Mouse (Mus musculus) limb, embryonic 11.5 days (tissue): ENCODE measurements around the gene Ddx39. TPM values are rescaled to one million over a fixed set of nuclear protein-coding genes. Genes with fewer than 3 reads are reported as not detected.

Experiments
- ATAC-seq: fragments of 200-750 bp; cut with Nextera tagmentation; 2 replicates; pipeline ENCODE4 v1.8.0; 2017; ENCODE audit warnings: low read depth; ENCODE audit not compliant: insufficient number of reproducible peaks, low FRiP score, low TSS enrichment
- DNase-seq: peaks from one replicate; pipeline ENCODE4 v3.0.0-alpha.2; 2015; ENCODE audit warnings: low spot score
- H3K27ac ChIP-seq: fragments of 300-500 bp; sonication (generic); replicated peaks from 2 replicates; pipeline ENCODE4 v1.5.1; 2014; ENCODE audit warnings: low read depth, mild to moderate bottlenecking, low read length
- H3K27me3 ChIP-seq: fragments of 300-500 bp; sonication (generic); 2 replicates; pipeline ENCODE4 v1.6.1; 2014; ENCODE audit warnings: mild to moderate bottlenecking, low read length, mixed read lengths; ENCODE audit not compliant: control insufficient read depth, insufficient read depth
- H3K36me3 ChIP-seq: fragments of 300-500 bp; sonication (generic); 2 replicates; pipeline ENCODE4 v1.6.1; 2014; ENCODE audit warnings: mild to moderate bottlenecking, low read length, moderate library complexity, mixed read lengths; ENCODE audit not compliant: control insufficient read depth, insufficient read depth
- H3K4me1 ChIP-seq: fragments of 300-500 bp; sonication (generic); 2 replicates; pipeline ENCODE4 v1.6.1; 2014; ENCODE audit warnings: low read length, mixed read lengths; ENCODE audit not compliant: control insufficient read depth, insufficient read depth
- H3K4me2 ChIP-seq: fragments of 300-500 bp; sonication (generic); 2 replicates; pipeline ENCODE4 v1.6.1; 2014; ENCODE audit warnings: low read depth, mild to moderate bottlenecking, moderate library complexity; ENCODE audit not compliant: severe bottlenecking
- H3K4me3 ChIP-seq: fragments of 300-500 bp; sonication (generic); 2 replicates; pipeline ENCODE4 v1.5.1; 2014; ENCODE audit warnings: low read depth, low read length
- H3K9ac ChIP-seq: fragments of 300-500 bp; sonication (generic); 2 replicates; pipeline ENCODE4 v1.6.1; 2014; ENCODE audit warnings: mild to moderate bottlenecking, low read length
- H3K9me3 ChIP-seq: fragments of 300-500 bp; sonication (generic); 2 replicates; pipeline ENCODE4 v1.6.1; 2016; ENCODE audit warnings: low read length; ENCODE audit not compliant: control insufficient read depth
- WGBS: fragments of 180-500 bp; shearing (Covaris S2); extraction: QIAGEN DNeasy Blood & Tissue Kit; methylation state at CpG from one replicate; pipeline ENCODE4 v1.1.7; 2014; 5-methylcytosine and 5-hydroxymethylcytosine counted together
- polyA plus RNA-seq: library from polyadenylated mRNA; unstranded; fragments of >200 nt; fragmentation: Nextera tagmentation; extraction: Ambion mirVana; gene quantifications from 2 replicates; pipeline ENCODE4 v1.2.1, GENCODE M21; 2014

Gene Ddx39
- polyA plus RNA-seq, 1 experiment from 2014 or later: 215 TPM

GRCm38 (mm10) chr8:83759231-83759759 lies 44.3 kb downstream of the Ddx39 start:
- Histone ChIP-seq H3K4me3 (no peak overlapping the region), H3K27me3 (no peaks in the 10 kb centered on the region), H3K36me3 (no peaks in the 10 kb centered on the region), H3K4me1 (no peaks in the 10 kb centered on the region), H3K9ac (no peak overlapping the region), H3K4me2 (no peak overlapping the region; the same call in 1 of the 2 replicates), H3K27ac (no peak overlapping the region), H3K9me3 (no peaks in the 10 kb centered on the region)
- WGBS: 73% methylated on average over 2 of the region's 2 CpGs
- ATAC-seq: no peak
- DNase-seq: no peak

- no peak overlapping the region for H3K4me2 ChIP-seq
- H3K4me1 ChIP-seq: no peaks in the 10 kb centered on the region
- H3K36me3 ChIP-seq: no peaks in the 10 kb centered on the region
- DNase-seq: no peak
- H3K9me3 ChIP-seq: no peaks in the 10 kb centered on the region
- no peak overlapping the region for H3K4me3 ChIP-seq
- ATAC-seq: no peak
- H3K27ac ChIP-seq: no peak overlapping the region
- no peaks in the 10 kb centered on the region for H3K27me3 ChIP-seq
- no peak overlapping the region for H3K9ac ChIP-seq
- WGBS: 94% methylated on average over 8 of the region's 8 CpGs
These were observed 49.1 kb downstream of the Ddx39 start for GRCm38 (mm10) chr8:83764116-83764515.

DNA sequence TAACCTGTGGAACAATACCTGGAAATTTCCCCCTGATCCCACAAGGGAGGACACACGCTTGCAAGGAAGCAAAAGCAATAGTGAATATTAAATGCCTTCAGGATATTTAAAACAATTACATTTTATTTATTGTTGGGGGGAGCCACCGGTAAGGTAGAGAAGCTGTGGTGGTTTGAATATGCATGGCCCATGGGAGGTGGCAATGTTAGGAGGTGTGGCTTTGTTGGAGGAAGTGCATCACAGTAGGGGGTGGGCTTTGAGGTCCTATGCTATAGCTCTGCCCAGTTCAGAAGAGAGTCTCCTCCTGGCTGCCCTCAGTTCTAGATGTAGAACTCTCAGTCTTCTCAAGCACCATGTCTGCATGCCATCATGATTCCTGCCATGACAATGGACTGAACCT lies 49.7 kb downstream of the Ddx39 start:
- Histone ChIP-seq H3K4me2 (no peak overlapping the region), H3K27me3 (no peaks in the 10 kb centered on the region), H3K9me3 (no peaks in the 10 kb centered on the region), H3K4me3 (no peak overlapping the region), H3K36me3 (no peaks in the 10 kb centered on the region), H3K4me1 (no peaks in the 10 kb centered on the region), H3K27ac (no peak overlapping the region), H3K9ac (no peak overlapping the region)
- ATAC-seq (no peak), DNase-seq (no peak)
- 92% methylated on average over 2 of the region's 2 CpGs for WGBS

DNA sequence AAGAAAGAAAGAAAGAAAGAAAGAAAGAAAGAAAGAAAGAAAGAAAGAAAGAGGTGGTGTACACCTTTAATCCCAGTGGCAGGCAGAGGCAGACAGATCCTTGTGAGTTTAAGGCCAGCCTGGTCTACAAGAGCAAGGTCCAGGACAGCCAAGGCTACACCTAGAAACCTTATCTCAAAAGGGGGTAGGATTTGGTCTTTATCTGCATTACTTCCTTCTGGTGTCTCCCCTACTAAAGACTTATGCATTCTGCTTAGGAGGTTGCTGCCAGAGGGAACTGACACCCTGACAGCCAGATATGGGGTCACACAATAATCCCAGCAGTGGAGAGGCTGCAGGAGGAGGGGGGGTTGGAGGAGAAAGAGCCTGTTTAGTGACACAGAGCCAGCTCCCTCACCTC lies 50.7 kb downstream of the Ddx39 start:
- Histone ChIP-seq H3K4me1 (no peaks in the 10 kb centered on the region), H3K27me3 (no peaks in the 10 kb centered on the region), H3K36me3 (no peaks in the 10 kb centered on the region), H3K9ac (no peak overlapping the region), H3K4me2 (no peak overlapping the region), H3K27ac (no peak overlapping the region), H3K9me3 (no peaks in the 10 kb centered on the region), H3K4me3 (no peak overlapping the region)
- ATAC-seq (no peak), DNase-seq (no peak)

DNA sequence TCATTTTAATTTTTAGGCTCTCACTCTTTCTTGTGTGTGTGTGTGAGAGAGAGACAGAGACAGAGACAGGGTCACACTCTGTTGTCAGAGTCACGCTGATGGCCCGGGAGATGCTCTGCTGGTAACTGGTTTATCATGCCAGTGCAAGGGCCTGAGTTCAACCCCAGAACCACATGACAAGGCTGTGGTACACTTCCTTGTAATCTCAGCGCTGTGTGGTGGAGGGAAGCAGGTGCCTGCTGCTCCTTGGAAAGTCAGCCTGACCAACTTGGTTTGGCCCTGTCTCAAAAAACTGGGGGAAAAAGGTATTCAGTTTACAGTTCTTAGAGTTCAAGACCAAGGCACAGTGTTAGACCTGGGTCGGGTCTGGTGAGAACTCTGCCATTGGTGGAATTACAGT lies 52.5 kb downstream of the Ddx39 start:
- no peaks in the 10 kb centered on the region for H3K9me3 ChIP-seq
- peaks cover 3% of the 10 kb centered on the region; the same call in 1 of the 2 replicates for H3K4me1 ChIP-seq
- no peaks in the 10 kb centered on the region for H3K27me3 ChIP-seq
- no peak overlapping the region for H3K4me3 ChIP-seq
- H3K9ac ChIP-seq: no peak overlapping the region
- H3K4me2 ChIP-seq: no peak overlapping the region
- H3K36me3 ChIP-seq: no peaks in the 10 kb centered on the region
- ATAC-seq (no peak), DNase-seq (no peak)
- 93% methylated on average over 4 of the region's 4 CpGs for whole genome bisulfite sequencing
- H3K27ac ChIP-seq: no peak overlapping the region

- H3K27ac ChIP-seq: no peak overlapping the region
- ATAC-seq (no peak), DNase-seq (no peak)
- H3K9ac ChIP-seq: no peak overlapping the region
- H3K4me1 ChIP-seq: peaks cover 3% of the 10 kb centered on the region; the same call in 1 of the 2 replicates
- 59% methylated on average over 5 of the region's 5 CpGs for WGBS
- H3K4me3 ChIP-seq: no peak overlapping the region
- H3K4me2 ChIP-seq: no peak overlapping the region
- no peaks in the 10 kb centered on the region for H3K36me3 ChIP-seq
- no peaks in the 10 kb centered on the region for H3K9me3 ChIP-seq
- no peaks in the 10 kb centered on the region for H3K27me3 ChIP-seq
These were observed 53.5 kb downstream of the Ddx39 start for GRCm38 (mm10) chr8:83768526-83768925.

GRCm38 (mm10) chr8:83769720-83770119 lies 54.7 kb downstream of the Ddx39 start:
- WGBS: 77% methylated on average over 7 of the region's 7 CpGs
- Histone ChIP-seq H3K4me3 (no peak overlapping the region), H3K4me1 (peaks cover 3% of the 10 kb centered on the region; the same call in 1 of the 2 replicates), H3K27me3 (no peaks in the 10 kb centered on the region), H3K9ac (no peak overlapping the region), H3K36me3 (no peaks in the 10 kb centered on the region), H3K9me3 (no peaks in the 10 kb centered on the region), H3K27ac (no peak overlapping the region), H3K4me2 (no peak overlapping the region)
- DNase-seq (no peak), ATAC-seq (no peak)

DNA sequence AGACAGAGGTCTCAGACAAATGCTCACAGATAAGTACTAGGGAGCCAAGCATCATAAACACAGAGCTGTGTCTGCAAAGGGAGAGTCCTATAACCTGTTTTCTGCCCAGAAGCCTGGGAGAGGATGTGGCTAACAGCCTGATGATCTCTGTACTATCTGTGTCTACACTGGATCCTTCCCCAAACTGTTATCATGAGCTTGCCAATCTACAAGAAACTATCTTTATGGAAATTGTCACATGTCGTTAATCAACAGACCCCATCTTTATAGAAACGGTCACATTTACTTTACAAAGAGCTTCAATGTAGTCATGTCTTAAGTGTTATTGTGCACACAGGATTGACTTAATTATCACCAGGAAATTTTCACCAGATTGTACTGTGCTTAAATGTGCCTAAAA lies 55.7 kb downstream of the Ddx39 start:
- 84% methylated on average over 2 of the region's 2 CpGs for WGBS
- Histone ChIP-seq H3K27ac (no peak overlapping the region), H3K4me2 (no peak overlapping the region), H3K27me3 (0 out of 2 replicates have a peak, but pooled peaks cover 3% of the 10 kb centered on the region), H3K9me3 (no peaks in the 10 kb centered on the region), H3K4me1 (peaks cover 3% of the 10 kb centered on the region; the same call in 1 of the 2 replicates), H3K36me3 (no peaks in the 10 kb centered on the region), H3K4me3 (no peak overlapping the region), H3K9ac (no peak overlapping the region)
- DNase-seq (no peak), ATAC-seq (no peak)

DNA sequence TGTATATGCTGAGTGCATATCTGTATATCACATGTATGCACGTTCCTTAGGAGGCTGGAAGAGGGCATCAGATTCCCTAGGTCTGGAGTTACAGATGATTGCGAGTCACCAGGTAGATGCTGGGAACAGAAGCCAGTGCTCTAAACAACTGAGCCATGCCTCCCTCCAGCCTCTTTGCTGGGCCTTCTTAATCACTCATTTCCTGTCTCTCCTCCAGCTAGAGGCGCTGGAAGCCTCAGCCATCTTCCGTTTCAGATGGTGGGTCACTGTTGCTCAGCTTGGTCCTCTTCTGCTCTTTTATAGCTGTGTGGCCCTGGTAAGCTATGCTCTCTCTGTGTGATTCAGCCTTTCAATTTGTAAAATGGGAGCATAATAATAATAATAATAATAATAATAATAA lies 56.8 kb downstream of the Ddx39 start:
- ATAC-seq: no peak
- Histone ChIP-seq H3K4me1 (peaks cover 3% of the 10 kb centered on the region; the same call in 1 of the 2 replicates), H3K9ac (no peak overlapping the region), H3K36me3 (no peaks in the 10 kb centered on the region), H3K9me3 (no peaks in the 10 kb centered on the region), H3K27me3 (0 out of 2 replicates have a peak, but pooled peaks cover 3% of the 10 kb centered on the region), H3K27ac (no peak overlapping the region), H3K4me3 (no peak overlapping the region), H3K4me2 (no peak overlapping the region)
- WGBS: 32% methylated on average over 4 of the region's 4 CpGs
- no peak for DNase-seq
